Mouse (Mus musculus) C2C12 (cell line): ENCODE results near the gene Tpcn1.

Experiments
- CEBPB ChIP-seq: IDR thresholded peaks from one replicate; pipeline ENCODE4 v1.6.1; 2011; ENCODE audit warnings: low read depth, mild to moderate bottlenecking, control low read depth, moderate library complexity
- CTCF ChIP-seq: IDR thresholded peaks from one replicate; pipeline ENCODE4 v1.5.1; 2011; ENCODE audit not compliant: control insufficient read depth, insufficient read depth, insufficient read length
- FOSL1 ChIP-seq: IDR thresholded peaks from one replicate; pipeline ENCODE4 v1.8.0; 2011; ENCODE audit warnings: mild to moderate bottlenecking, low read length; ENCODE audit not compliant: poor library complexity, insufficient read depth, severe bottlenecking
- MAX ChIP-seq: IDR thresholded peaks from one replicate; pipeline ENCODE4 v1.6.1; 2011; ENCODE audit warnings: mild to moderate bottlenecking, control low read depth
- MYOG ChIP-seq: IDR thresholded peaks from one replicate; pipeline ENCODE4 v1.6.1; 2011; ENCODE audit not compliant: control insufficient read depth, insufficient read length; ENCODE audit errors: extremely low read depth
- USF1 ChIP-seq: IDR thresholded peaks from one replicate; pipeline ENCODE4 v1.6.1; 2011; ENCODE audit warnings: low read depth, mild to moderate bottlenecking, control low read depth, moderate library complexity

- TF ChIP-seq CTCF: no peak
- TF ChIP-seq USF1: no peak
- TF ChIP-seq MAX: no peak
- TF ChIP-seq CEBPB: no peak
- no peak for TF ChIP-seq FOSL1
- TF ChIP-seq MYOG: no peak
Measured at GRCm38 (mm10) chr5:120609246-120609775, 20.8 kb upstream of the Tpcn1 start.
